Mouse (Mus musculus) stomach, embryonic 16.5 days (tissue): ENCODE measurements around the gene Slc44a1. TPM values are rescaled to one million over a fixed set of nuclear protein-coding genes. Genes with fewer than 3 reads are reported as not detected.

Source experiments
- ATAC-seq: fragments of 200-750 bp; cut with Nextera tagmentation; 2 replicates; pipeline ENCODE4 v1.8.0; 2017; ENCODE audit warnings: moderate number of reproducible peaks, moderate TSS enrichment; ENCODE audit not compliant: insufficient read depth, low FRiP score
- H3K27ac ChIP-seq: fragments of 300-500 bp; sonication (generic); 2 replicates; pipeline ENCODE4 v1.5.1; 2014; ENCODE audit warnings: low read length
- H3K27me3 ChIP-seq: fragments of 300-500 bp; sonication (generic); 2 replicates; pipeline ENCODE4 v1.6.1; 2014; ENCODE audit warnings: low read length, control low read depth, mixed read lengths; ENCODE audit not compliant: control insufficient read depth, insufficient read depth
- H3K36me3 ChIP-seq: fragments of 300-500 bp; sonication (generic); 2 replicates; pipeline ENCODE4 v1.6.1; 2014; ENCODE audit warnings: low read length; ENCODE audit not compliant: control insufficient read depth, insufficient read depth
- H3K4me1 ChIP-seq: fragments of 300-500 bp; sonication (generic); 2 replicates; pipeline ENCODE4 v1.6.1; 2014; ENCODE audit warnings: low read length, control low read depth, mixed read lengths; ENCODE audit not compliant: control insufficient read depth, insufficient read depth
- H3K4me2 ChIP-seq: fragments of 300-500 bp; sonication (generic); 2 replicates; pipeline ENCODE4 v1.6.1; 2014; ENCODE audit warnings: low read depth, low read length, mixed read lengths
- H3K4me3 ChIP-seq: fragments of 300-500 bp; sonication (generic); replicated peaks from 2 replicates; pipeline ENCODE4 v1.5.1; 2014; ENCODE audit warnings: mild to moderate bottlenecking, low read length
- H3K9ac ChIP-seq: fragments of 300-500 bp; sonication (generic); 2 replicates; pipeline ENCODE4 v1.6.1; 2014; ENCODE audit warnings: low read length
- H3K9me3 ChIP-seq: fragments of 300-500 bp; sonication (generic); replicated peaks from 2 replicates; pipeline ENCODE4 v1.6.1; 2016; ENCODE audit warnings: low read length, control low read depth; ENCODE audit not compliant: control insufficient read depth
- WGBS: fragments of 180-500 bp; shearing (Covaris S2); extraction: QIAGEN DNeasy Blood & Tissue Kit; methylation state at CpG from one replicate; pipeline ENCODE4 v1.1.7; 2014; 5-methylcytosine and 5-hydroxymethylcytosine counted together
- polyA plus RNA-seq: library from polyadenylated mRNA; unstranded; fragments of >200 nt; fragmentation: Nextera tagmentation; extraction: Ambion mirVana; gene quantifications from 2 replicates; pipeline ENCODE4 v1.2.1, GENCODE M21; 2015

Gene Slc44a1
- polyA plus RNA-seq, 1 experiment from 2014 or later: 17.2 TPM

DNA sequence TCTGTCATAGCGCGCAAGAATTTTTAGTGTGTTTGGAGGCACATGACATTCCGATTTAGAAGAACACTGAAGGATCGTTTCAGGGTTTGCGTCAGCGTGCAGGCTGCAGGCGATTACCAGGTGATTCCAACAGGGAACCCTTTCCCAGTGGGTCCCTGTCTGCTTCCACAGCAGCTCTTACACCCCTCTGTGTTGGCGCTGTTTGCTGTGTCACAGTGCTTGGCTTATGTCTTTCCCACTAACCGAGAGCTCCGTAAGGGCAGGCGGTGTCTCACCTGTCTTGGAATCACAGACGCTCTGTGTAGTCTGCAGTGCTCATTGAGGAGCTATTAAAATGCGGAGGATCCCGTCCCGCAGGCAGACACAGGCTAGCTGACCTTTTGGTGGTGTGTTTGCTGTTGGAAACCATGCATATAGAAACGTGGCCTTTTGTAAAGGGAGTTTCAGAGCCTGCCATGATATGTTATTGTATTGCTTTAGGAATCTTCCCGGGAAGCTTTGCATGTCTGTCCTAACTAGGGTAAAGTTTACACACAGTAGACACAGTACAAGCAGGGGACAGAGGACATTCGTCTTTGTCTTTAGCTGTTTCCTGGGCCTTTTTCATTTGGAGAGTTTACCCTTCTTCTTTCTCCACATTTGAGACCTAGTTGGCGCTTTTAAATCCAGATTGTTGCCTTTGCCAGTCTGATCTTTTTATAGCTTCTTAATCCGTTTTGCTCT lies 35.2 kb downstream of the Slc44a1 start:
- Histone ChIP-seq H3K4me3 (no peak overlapping the region), H3K4me1 (peaks cover 7% of the 10 kb centered on the region; the same call in 1 of the 2 replicates), H3K36me3 (no peaks in the 10 kb centered on the region), H3K27me3 (no peaks in the 10 kb centered on the region), H3K27ac (no peak overlapping the region), H3K9me3 (no peaks in the 10 kb centered on the region), H3K9ac (no peak overlapping the region), H3K4me2 (no peak overlapping the region)
- ATAC-seq: no peak
- WGBS: 70% methylated on average over 20 of the region's 20 CpGs

- H3K4me2 ChIP-seq: no peak overlapping the region
- ATAC-seq: no peak
- WGBS: 68% methylated on average over 4 of the region's 4 CpGs
- H3K4me1 ChIP-seq: peaks cover 7% of the 10 kb centered on the region; the same call in 1 of the 2 replicates
- H3K9ac ChIP-seq: no peak overlapping the region
- no peaks in the 10 kb centered on the region for H3K27me3 ChIP-seq
- H3K27ac ChIP-seq: no peak overlapping the region
- no peaks in the 10 kb centered on the region for H3K9me3 ChIP-seq
- no peaks in the 10 kb centered on the region for H3K36me3 ChIP-seq
- H3K4me3 ChIP-seq: no peak overlapping the region
These were observed 38.4 kb downstream of the Slc44a1 start for GRCm38 (mm10) chr4:53478644-53479043.

GRCm38 (mm10) chr4:53487216-53488188 lies 47.3 kb downstream of the Slc44a1 start:
- Histone ChIP-seq H3K4me2 (peak overlapping the region; percentile 19; the same call in 1 of the 2 replicates), H3K27ac (peak overlapping the region; percentile 43; the same call in 1 of the 2 replicates), H3K4me1 (peaks cover 7% of the 10 kb centered on the region; the same call in 1 of the 2 replicates), H3K4me3 (no peak overlapping the region), H3K27me3 (no peaks in the 10 kb centered on the region), H3K36me3 (no peaks in the 10 kb centered on the region), H3K9me3 (no peaks in the 10 kb centered on the region), H3K9ac (no peak overlapping the region)
- WGBS: 65% methylated on average over 12 of the region's 12 CpGs
- no peak for ATAC-seq

DNA sequence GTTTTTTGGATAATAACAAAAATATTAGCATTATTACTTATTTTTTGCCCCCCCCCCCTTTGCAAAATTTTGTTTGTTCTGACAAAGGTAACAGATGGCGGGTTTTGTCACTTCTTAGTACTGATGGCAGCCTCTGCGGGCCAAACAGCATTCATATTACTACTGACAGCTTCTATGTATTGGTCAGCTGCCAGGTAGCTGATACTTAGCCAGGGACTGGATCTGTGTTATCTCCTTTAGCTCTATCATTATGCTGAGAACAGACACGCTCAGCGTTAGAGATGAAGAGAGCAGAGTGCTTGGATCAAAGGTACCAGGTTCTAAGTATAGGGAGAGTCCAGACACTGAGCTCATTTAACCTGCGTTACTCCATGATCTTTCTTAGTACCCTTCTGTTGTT lies 48.6 kb downstream of the Slc44a1 start:
- no peak for ATAC-seq

GRCm38 (mm10) chr4:53490371-53490770 lies 50.2 kb downstream of the Slc44a1 start:
- H3K27ac ChIP-seq: no peak overlapping the region
- H3K4me1 ChIP-seq: peaks cover 7% of the 10 kb centered on the region; the same call in 1 of the 2 replicates
- WGBS: 85% methylated on average over 7 of the region's 7 CpGs
- ATAC-seq: no peak
- H3K4me2 ChIP-seq: no peak overlapping the region
- no peaks in the 10 kb centered on the region for H3K36me3 ChIP-seq
- no peak overlapping the region for H3K9ac ChIP-seq
- no peaks in the 10 kb centered on the region for H3K9me3 ChIP-seq
- no peaks in the 10 kb centered on the region for H3K27me3 ChIP-seq
- H3K4me3 ChIP-seq: no peak overlapping the region

More for the DNA sequence above, 48.6 kb downstream of the Slc44a1 start:
- Histone ChIP-seq H3K9me3 (no peaks in the 10 kb centered on the region), H3K9ac (no peak overlapping the region), H3K36me3 (no peaks in the 10 kb centered on the region), H3K27ac (no peak overlapping the region), H3K4me3 (no peak overlapping the region), H3K4me2 (no peak overlapping the region), H3K4me1 (peaks cover 7% of the 10 kb centered on the region; the same call in 1 of the 2 replicates), H3K27me3 (no peaks in the 10 kb centered on the region)
- WGBS: 72% methylated on average over 5 of the region's 5 CpGs

GRCm38 (mm10) chr4:53491269-53491668 lies 51.1 kb downstream of the Slc44a1 start:
- Histone ChIP-seq H3K27me3 (no peaks in the 10 kb centered on the region), H3K9ac (no peak overlapping the region), H3K4me1 (peaks cover 5% of the 10 kb centered on the region; the same call in 1 of the 2 replicates), H3K27ac (no peak overlapping the region), H3K9me3 (no peaks in the 10 kb centered on the region), H3K4me2 (no peak overlapping the region), H3K36me3 (no peaks in the 10 kb centered on the region), H3K4me3 (no peak overlapping the region)
- no peak for ATAC-seq
- 77% methylated on average over 4 of the region's 4 CpGs for WGBS

- H3K27me3 ChIP-seq: no peaks in the 10 kb centered on the region
- H3K9me3 ChIP-seq: no peaks in the 10 kb centered on the region
- H3K4me2 ChIP-seq: no peak overlapping the region
- WGBS: 65% methylated on average over 2 of the region's 2 CpGs
- no peak overlapping the region for H3K27ac ChIP-seq
- no peaks in the 10 kb centered on the region for H3K36me3 ChIP-seq
- H3K4me3 ChIP-seq: no peak overlapping the region
- H3K9ac ChIP-seq: no peak overlapping the region
- ATAC-seq: no peak
- no peaks in the 10 kb centered on the region for H3K4me1 ChIP-seq
These were observed 55.4 kb downstream of the Slc44a1 start for GRCm38 (mm10) chr4:53495646-53496045.

- peak; percentile 69; the same call in 1 of the 2 replicates for ATAC-seq
These were observed 62.6 kb downstream of the Slc44a1 start for GRCm38 (mm10) chr4:53502764-53503163.

More at GRCm38 (mm10) chr4:53502764-53503163, 62.6 kb downstream of the Slc44a1 start:
- WGBS: 69% methylated on average over 2 of the region's 2 CpGs
- Histone ChIP-seq H3K4me1 (no peaks in the 10 kb centered on the region), H3K27me3 (no peaks in the 10 kb centered on the region), H3K9ac (no peak overlapping the region), H3K36me3 (no peaks in the 10 kb centered on the region), H3K4me2 (no peak overlapping the region), H3K9me3 (no peaks in the 10 kb centered on the region), H3K4me3 (no peak overlapping the region), H3K27ac (no peak overlapping the region)
